Mouse (Mus musculus) CD4-positive naive resting alpha-beta T cell, adult 76 days (primary cell): ENCODE measurements around the gene Cops2. TPM values are rescaled to one million over a fixed set of nuclear protein-coding genes. Genes with fewer than 3 reads are reported as not detected.

ENCODE experiments used
- total RNA-seq: library from RNA; stranded (reverse); gene quantifications from one replicate; pipeline ENCODE4 v1.2.4, GENCODE M21; 2023

Gene Cops2
- 78.5 TPM for total RNA-seq

GRCm38 (mm10) chr2:125858521-125859280 lies at the start of gene Cops2, which contains the start of gene Galk2:
TSS of gene Cops2 (minus strand) at chr2:125859139.
TSS of gene Galk2 (plus strand) at chr2:125859109.

GRCm38 (mm10) chr2:125782719-125783109 lies 76.2 kb downstream of the Cops2 start, which contains the start of gene Secisbp2l:
TSS of gene Secisbp2l (minus strand) at chr2:125782870.

Other genes starting within 250 kb of the Cops2 start
- gene Cep152, start 234.0 kb downstream of the Cops2 start, total RNA-seq: 19.9 TPM
- 33.4 TPM for gene Eid1, start 186.0 kb downstream of the Cops2 start, total RNA-seq
- 0.21 TPM for gene Shc4, start 135.0 kb downstream of the Cops2 start, total RNA-seq
- 47.9 TPM for gene Secisbp2l, start 76.3 kb downstream of the Cops2 start, total RNA-seq
- gene Galk2, start within 50 bp of the Cops2 start, total RNA-seq: 31.5 TPM
- gene Fgf7, start 175.5 kb upstream of the Cops2 start, total RNA-seq: not detected